ENCODE assay signal across 8 mouse cellular contexts in genomic region chr13:23710374-23711089, GRCm38 (mm10). TPM values are rescaled to one million over a fixed set of nuclear protein-coding genes. Genes with fewer than 3 reads are reported as not detected.
DNase-seq lines count a peak whose midpoint lies in the region; ATAC-seq lines count a peak whose summit lies in the region.

TSS of gene Hfe (minus strand) at chr13:23710854.

- ATAC-seq in embryonic facial prominence, embryonic 14.5 days (ENCODE audit: low read depth) = peak; percentile 41; the same call in 1 of the 2 replicates
- ATAC-seq in heart, embryonic 12.5 days (ENCODE audit: insufficient number of reproducible peaks, low FRiP score) = peak; percentile 77
- ATAC-seq in kidney, embryonic 15.5 days (replicated peaks; ENCODE audit: low FRiP score) = peak; percentile 90

- H3K27ac ChIP-seq in embryonic facial prominence, embryonic 14.5 days (replicated peaks; ENCODE audit: low read depth, low read length) = no peak within 1 kb of the TSS
- peak within 1 kb of the TSS; percentile 25; the same call in 1 of the 2 replicates for H3K27ac ChIP-seq in heart, embryonic 12.5 days (ENCODE audit: poor library complexity, severe bottlenecking)
- 0 out of 2 replicates have a peak within 1 kb of the TSS, but pooled peaks have one; percentile 48 for H3K27ac ChIP-seq in kidney, embryonic 15.5 days

- H3K9me3 ChIP-seq in embryonic facial prominence, embryonic 14.5 days (ENCODE audit: control insufficient read depth, low read length) = no peaks in the 10 kb centered on the region
- no peaks in the 10 kb centered on the region for H3K9me3 ChIP-seq in heart, embryonic 12.5 days (replicated peaks)
- H3K9me3 ChIP-seq in kidney, embryonic 15.5 days (replicated peaks) = no peaks in the 10 kb centered on the region

- H3K27me3 ChIP-seq in embryonic facial prominence, embryonic 14.5 days (replicated peaks; ENCODE audit: control insufficient read depth, insufficient read depth, low read length) = no peaks in the 10 kb centered on the region
- no peaks in the 10 kb centered on the region for H3K27me3 ChIP-seq in heart, embryonic 12.5 days (replicated peaks)
- H3K27me3 ChIP-seq in kidney, embryonic 15.5 days = no peaks in the 10 kb centered on the region

- H3K4me3 ChIP-seq in embryonic facial prominence, embryonic 14.5 days (ENCODE audit: low read depth, low read length) = peak within 1 kb of the TSS; percentile 46
- H3K4me3 ChIP-seq in heart, embryonic 12.5 days = peak within 1 kb of the TSS; percentile 55
- H3K4me3 ChIP-seq in kidney, embryonic 15.5 days (replicated peaks) = peak within 1 kb of the TSS; percentile 46

- no peaks in the 10 kb centered on the region for H3K36me3 ChIP-seq in embryonic facial prominence, embryonic 14.5 days (ENCODE audit: control insufficient read depth, insufficient read depth, low read length)
- no peaks in the 10 kb centered on the region for H3K36me3 ChIP-seq in heart, embryonic 12.5 days
- H3K36me3 ChIP-seq in kidney, embryonic 15.5 days = no peaks in the 10 kb centered on the region

- H3K4me1 ChIP-seq in embryonic facial prominence, embryonic 14.5 days (ENCODE audit: control insufficient read depth, insufficient read depth, low read length) = peaks cover 10% of the 10 kb centered on the region; the same call in 1 of the 2 replicates
- peaks cover 33% of the 10 kb centered on the region for H3K4me1 ChIP-seq in heart, embryonic 12.5 days (replicated peaks)
- peaks cover 8% of the 10 kb centered on the region for H3K4me1 ChIP-seq in kidney, embryonic 15.5 days

- 5% methylated on average over 13 of the region's 17 CpGs for WGBS in embryonic facial prominence, embryonic 14.5 days
- 3% methylated on average over 17 of the region's 17 CpGs for WGBS in heart, embryonic 12.5 days
- WGBS in kidney, embryonic 15.5 days = 3% methylated on average over 17 of the region's 17 CpGs

- H3K9ac ChIP-seq in embryonic facial prominence, embryonic 14.5 days (ENCODE audit: low read depth, low read length) = peak within 1 kb of the TSS; percentile 66
- peak within 1 kb of the TSS; percentile 73 for H3K9ac ChIP-seq in heart, embryonic 12.5 days
- H3K9ac ChIP-seq in kidney, embryonic 15.5 days = peak within 1 kb of the TSS; percentile 53

- DNase-seq in 416B (ENCODE audit: low read depth) (peak; percentile 63), NIH3T3 (ENCODE audit: low read depth) (peak; percentile 46)
- DNase-seq in embryonic facial prominence, embryonic 14.5 days (ENCODE audit: low spot score) = peak; percentile 64
- peak; percentile 63 for DNase-seq in lung, postnatal 25 days (ENCODE audit: low spot score)
- DNase-seq in retina, embryonic 14.5 days (ENCODE audit: low spot score) = peak; percentile 66
- no peak for DNase-seq in layer of hippocampus, adult 11-12 months (ENCODE audit: low spot score)

- H3K4me2 ChIP-seq in embryonic facial prominence, embryonic 14.5 days (ENCODE audit: low read depth, low read length) = peak within 1 kb of the TSS; percentile 86
- peak within 1 kb of the TSS; percentile 87 for H3K4me2 ChIP-seq in heart, embryonic 12.5 days
- H3K4me2 ChIP-seq in kidney, embryonic 15.5 days = peak within 1 kb of the TSS; percentile 73

RNA-seq across cellular contexts. Expression of gene Hfe, which starts in this region (rescaled TPM):
- polyA plus RNA-seq in embryonic facial prominence, embryonic 14.5 days (2014; fragmentation: Nextera tagmentation; extraction: Ambion mirVana) = 9.6 and 10.3 TPM in 2 replicates
- polyA plus RNA-seq in heart, embryonic 12.5 days (2016; fragmentation: Nextera tagmentation; extraction: Ambion mirVana) = 10.5 and 13.2 TPM in 2 replicates
- polyA plus RNA-seq in kidney, embryonic 15.5 days (2015; fragmentation: Nextera tagmentation; extraction: Ambion mirVana) = 6.4 and 7.7 TPM in 2 replicates
